Mouse (Mus musculus): ENCODE results near the gene Gad1. TPM values are rescaled to one million over a fixed set of nuclear protein-coding genes. Genes with fewer than 3 reads are reported as not detected.

Gad1 gene
- polyA plus RNA-seq, 1 experiment from 2014 or later = 89.8 TPM

GRCm38 (mm10) chr2:70649471-70649870 is 96.6 kb downstream of the Gad1 start:
- no peak for ATAC-seq (ENCODE audit: low FRiP score)
- H3K36me3 ChIP-seq (replicated peaks; ENCODE audit: control insufficient read depth, insufficient read depth) = no peaks in the 10 kb centered on the region
- H3K4me2 ChIP-seq (replicated peaks) = no peak overlapping the region
- H3K9ac ChIP-seq = no peak overlapping the region
- no peaks in the 10 kb centered on the region for H3K4me1 ChIP-seq (replicated peaks; ENCODE audit: control insufficient read depth, insufficient read depth, low read length)
- 87% methylated on average over 4 of the region's 4 CpGs for WGBS
- H3K4me3 ChIP-seq (replicated peaks; ENCODE audit: low read length) = no peak overlapping the region
- DNase-seq (ENCODE audit: low spot score) = no peak
- H3K27ac ChIP-seq = no peak overlapping the region
- H3K27me3 ChIP-seq (ENCODE audit: control insufficient read depth, insufficient read depth, low read length) = no peaks in the 10 kb centered on the region
- no peaks in the 10 kb centered on the region for H3K9me3 ChIP-seq (ENCODE audit: control insufficient read depth, low read length)

Other genes starting within 250 kb of the Gad1 start
- 3.2 and 6.2 TPM in 2 replicates for gene Sp5, start 78.1 kb upstream of the Gad1 start, polyA plus RNA-seq (2014; fragmentation: Nextera tagmentation; extraction: Ambion mirVana)
- 1.9 and 3.8 TPM in 2 replicates for gene Erich2, start 44.3 kb upstream of the Gad1 start, polyA plus RNA-seq (2014; fragmentation: Nextera tagmentation; extraction: Ambion mirVana)
- 137 and 146 TPM in 2 replicates for gene Gorasp2, start 108.5 kb downstream of the Gad1 start, polyA plus RNA-seq (2014; fragmentation: Nextera tagmentation; extraction: Ambion mirVana)
- 4.6 and 5.0 TPM in 2 replicates for gene Gm26558, start 109.0 kb downstream of the Gad1 start, polyA plus RNA-seq (2014; fragmentation: Nextera tagmentation; extraction: Ambion mirVana)

All from hindbrain, embryonic 14.5 days (tissue).